Mouse (Mus musculus) T-helper 17 cell (primary cell): ENCODE measurements around the gene Sptlc3.

Experiments used
- in situ Hi-C, 2 experiments: fragments of 300-600 bp; cut with MboI, MseI; formaldehyde crosslinking; loops; 1 replicate in 1 of 2; 2 replicates in 1 of 2; pipeline ENCODE4 v1.15.1; 2025; ENCODE audit warnings: high pct_unique_total_duplicates in 2 of 2

The Sptlc3 gene

DNA sequence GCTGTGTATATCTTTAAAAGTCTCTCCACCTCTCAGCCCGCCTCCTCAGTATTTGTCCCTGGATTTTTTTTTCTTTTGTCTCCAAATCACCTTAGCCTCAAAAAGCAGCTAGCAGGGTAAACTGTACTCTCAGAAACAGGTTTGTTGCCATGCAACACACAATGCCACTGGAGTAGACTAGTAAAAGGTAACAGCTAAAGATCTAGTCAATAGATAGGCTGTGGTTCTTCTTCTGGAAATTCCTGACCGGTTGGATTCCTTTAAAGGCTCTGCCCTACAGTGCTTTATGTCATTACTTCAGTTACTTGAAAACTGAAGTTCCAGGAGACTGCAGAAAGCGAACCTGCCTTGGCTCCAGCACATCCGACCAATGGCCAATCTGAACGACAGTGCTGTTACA lies at the start of gene Sptlc3:
Gene Sptlc3, plus strand, starts transcription at position 78 of the 400 bp plus-strand sequence.
- in situ Hi-C loops: no loop called here

DNA sequence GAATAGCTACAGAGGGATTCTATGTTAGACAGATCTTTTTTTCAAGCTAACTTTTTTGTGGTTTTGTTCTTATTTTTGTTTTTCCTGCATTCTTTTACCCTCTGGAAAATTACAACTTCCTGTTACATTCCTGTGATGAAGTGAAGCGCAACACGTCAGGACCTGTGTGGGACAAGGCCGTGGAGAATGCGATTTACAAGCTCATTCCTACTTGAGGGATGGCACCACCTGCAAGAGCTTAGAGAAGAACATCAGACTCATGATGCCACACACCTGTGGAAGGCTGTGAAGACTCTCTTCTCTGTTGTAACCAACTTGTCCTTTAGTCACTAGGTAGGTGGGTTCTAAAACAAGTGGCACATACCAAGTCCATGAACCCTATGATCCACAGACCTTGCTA lies 26.0 kb upstream of the Sptlc3 start:
- in situ Hi-C loops: no loop called here

DNA sequence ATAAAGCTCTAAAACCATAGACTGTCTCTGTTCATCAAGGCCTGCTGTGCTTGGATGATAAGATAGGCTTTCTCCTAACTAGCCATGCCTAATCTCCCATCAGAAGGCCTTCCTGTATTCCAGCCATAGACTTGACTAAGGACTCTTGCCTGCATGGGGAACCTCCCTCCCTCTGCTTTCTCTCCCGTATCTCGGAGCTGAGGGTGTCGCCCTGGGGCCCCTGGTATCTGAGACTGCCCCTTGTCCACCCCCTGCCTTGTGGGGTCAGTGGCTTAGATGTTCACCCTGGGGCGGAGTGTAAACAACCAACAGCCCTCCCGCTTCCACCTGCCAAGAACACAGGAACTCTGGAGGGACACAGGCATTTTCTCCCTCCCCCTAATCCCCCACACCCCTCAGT lies 5.0 kb upstream of the Sptlc3 start:
- in situ Hi-C loops: no loop called here

GRCm38 (mm10) chr2:139494629-139495028 lies 916 bp downstream of the Sptlc3 start:
- in situ Hi-C loops: no loop called here

DNA sequence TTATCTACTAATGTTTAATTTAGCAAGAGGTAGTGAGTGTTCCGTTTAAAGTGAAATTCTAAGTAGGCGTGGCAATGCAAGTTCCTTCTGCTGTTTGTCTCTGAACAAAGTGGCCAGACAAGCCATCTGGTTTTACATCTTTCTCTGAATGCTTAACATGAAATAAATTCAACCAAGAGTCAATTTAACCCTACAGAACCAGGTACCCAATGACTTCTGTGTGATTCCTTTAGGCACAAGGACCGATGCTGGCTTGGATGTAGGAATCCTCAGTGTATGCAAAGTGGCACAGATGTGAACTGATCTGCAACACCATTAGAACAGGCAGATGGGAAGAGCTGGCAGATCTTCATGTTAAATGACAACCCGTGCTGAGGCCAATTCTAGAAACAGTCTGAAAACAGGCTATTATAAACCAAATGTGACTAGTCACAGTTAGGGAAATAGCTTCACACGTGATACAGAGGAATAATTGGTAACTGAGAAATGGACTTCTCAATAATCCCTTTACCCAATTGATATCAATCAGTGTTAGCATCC lies 68.3 kb downstream of the Sptlc3 start:
- in situ Hi-C loops: loop anchor here in 1 of 2 experiments (10.0 kb wide), 1 partner anchor 1003 kb away; no protein-coding TSS in a partner anchor

DNA sequence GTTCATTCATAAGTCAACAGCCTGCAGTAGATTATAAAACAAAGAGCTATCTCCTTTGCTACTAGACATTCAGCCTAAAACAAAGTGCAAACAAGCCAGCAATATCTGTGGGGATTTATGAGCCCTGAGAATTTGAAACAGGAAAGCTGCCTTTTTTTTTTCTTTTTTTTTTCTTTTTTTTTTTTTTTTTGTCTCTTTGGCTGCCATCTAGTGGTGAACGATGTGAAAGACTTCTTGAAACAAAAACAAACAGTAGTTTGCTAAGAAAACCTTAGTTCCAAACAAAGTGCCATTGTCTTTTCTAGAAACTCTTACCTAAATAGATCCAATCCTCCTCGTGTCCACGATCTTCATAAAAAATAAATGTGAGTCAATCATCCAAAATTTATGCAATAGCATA lies 85.6 kb downstream of the Sptlc3 start:
- in situ Hi-C loops: loop anchor here (5.0 to 10.0 kb wide), 3 partner anchors 194 to 1534 kb away; no protein-coding TSS in a partner anchor

- in situ Hi-C loops: loop anchor here in 1 of 2 experiments (5.0 kb wide), 1 partner anchor 200 kb away; no protein-coding TSS in a partner anchor
Measured at GRCm38 (mm10) chr2:139582766-139583165, 89.1 kb downstream of the Sptlc3 start.

DNA sequence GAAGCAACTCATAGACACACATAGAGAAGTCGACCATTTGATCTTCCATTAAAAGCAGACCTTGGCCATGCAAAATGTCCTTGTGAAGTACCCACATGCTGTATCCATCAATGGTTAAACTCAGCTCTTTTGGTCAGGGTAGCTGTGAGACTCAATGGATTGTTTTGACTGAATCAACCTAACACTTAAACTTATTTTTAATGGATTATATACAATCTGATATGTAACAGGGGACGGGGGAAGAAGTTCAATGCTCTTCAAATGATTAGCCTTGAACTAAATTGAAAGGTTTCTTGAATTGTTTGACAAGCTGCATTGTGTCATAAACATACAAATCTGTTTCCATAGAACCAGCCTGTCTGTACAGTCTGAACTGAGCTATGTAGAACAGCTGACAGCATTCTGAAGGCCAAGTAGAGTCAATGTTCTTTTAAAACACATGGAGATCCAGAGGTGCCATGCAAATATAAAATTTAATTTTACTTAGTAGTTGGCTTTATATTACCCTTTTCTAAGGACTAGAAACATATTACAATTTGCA lies 94.0 kb downstream of the Sptlc3 start:
- in situ Hi-C loops: no loop called here

GRCm38 (mm10) chr2:139589905-139590304 lies 96.2 kb downstream of the Sptlc3 start:
- in situ Hi-C loops: loop anchor here in 1 of 2 experiments (10.0 kb wide), 1 partner anchor 385 kb away; no protein-coding TSS in a partner anchor

DNA sequence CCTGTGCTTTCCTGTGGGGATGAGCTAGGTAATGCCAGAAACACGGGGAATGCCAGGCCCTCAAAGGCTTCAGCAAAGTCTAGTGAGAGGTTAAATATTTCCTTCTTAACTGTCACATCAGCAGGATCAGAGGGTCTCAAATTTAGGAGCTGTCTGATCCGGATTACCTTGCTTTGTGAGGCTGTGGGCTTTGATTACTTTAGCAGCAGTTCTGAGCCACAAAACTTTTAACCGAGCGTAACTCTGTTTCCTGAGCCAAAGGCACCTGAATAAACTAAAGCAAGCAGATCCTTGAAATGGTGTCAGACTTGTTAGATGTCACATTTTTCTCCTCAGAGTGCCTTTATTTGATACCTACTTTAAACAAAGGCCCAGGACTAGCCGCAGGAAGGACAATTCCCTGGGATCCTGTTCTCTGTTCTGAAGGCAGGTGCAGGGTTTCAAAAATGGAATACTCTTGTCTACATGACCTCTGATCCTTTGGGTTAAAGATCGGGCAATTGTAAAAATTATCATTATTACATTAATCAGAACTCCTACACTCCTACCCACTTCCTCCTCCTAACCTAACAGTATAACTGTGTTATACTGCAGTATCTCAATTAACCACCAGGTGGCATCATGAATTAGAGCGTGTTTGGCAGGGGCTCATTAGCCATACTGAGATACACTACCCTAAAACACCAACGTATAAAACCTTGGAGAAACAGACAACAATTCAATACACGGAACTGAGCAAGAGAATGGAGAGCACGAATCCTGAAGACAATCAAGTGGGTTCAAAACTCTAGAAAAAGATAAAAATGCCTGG lies 97.4 kb downstream of the Sptlc3 start:
- in situ Hi-C loops: loop anchor here in 1 of 2 experiments (10.0 kb wide), 1 partner anchor 384 kb away; no protein-coding TSS in a partner anchor

DNA sequence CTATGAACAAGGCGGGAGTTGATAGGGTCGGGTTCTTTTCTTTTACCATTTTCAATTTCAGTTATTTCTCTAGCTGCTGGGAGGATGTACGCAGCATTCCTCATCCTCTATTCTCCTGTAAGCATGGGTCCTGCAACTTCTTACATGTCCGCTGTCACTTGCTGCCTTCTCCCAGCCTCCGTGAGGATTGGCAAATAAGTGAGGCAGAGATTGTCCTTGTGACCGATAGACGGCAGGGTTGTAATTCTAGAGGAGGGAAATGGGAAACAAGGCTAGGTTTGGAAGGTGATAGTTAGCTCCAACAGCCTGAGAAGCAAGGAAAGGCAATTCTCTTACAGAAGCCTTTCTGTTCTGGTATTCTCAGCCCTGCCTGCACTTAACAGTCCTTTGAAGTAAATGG lies 98.4 kb downstream of the Sptlc3 start:
- in situ Hi-C loops: loop anchor here in 1 of 2 experiments (10.0 kb wide), 1 partner anchor 383 kb away; no protein-coding TSS in a partner anchor

GRCm38 (mm10) chr2:139597229-139597628 lies 103.5 kb downstream of the Sptlc3 start:
- in situ Hi-C loops: loop anchor here (5.0 to 10.0 kb wide), 2 partner anchors 125 to 378 kb away; no protein-coding TSS in a partner anchor

GRCm38 (mm10) chr2:139601543-139602194 lies 108.0 kb downstream of the Sptlc3 start:
- in situ Hi-C loops: loop anchor here in 1 of 2 experiments (10.0 kb wide), 1 partner anchor 123 kb away; no protein-coding TSS in a partner anchor

DNA sequence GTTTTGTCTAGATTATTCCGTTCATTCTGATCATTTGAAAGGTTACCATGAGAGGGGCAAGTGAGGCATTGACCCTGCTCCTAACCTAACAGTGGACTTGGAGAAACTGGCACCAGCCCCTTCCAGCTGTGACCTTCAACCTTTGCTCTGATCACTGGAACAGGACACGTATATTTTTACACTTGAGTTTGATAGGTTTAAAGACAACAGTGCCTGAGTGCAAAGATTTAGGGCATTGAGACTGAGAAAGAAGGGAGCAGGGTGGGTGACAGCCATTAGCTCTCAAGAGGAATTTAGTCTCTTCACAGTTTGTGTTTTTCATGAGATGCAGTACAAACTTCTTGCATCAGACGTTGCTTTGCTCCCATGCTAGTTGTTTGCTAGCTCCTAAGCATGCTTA lies 114.5 kb downstream of the Sptlc3 start:
- in situ Hi-C loops: loop anchor here in 1 of 2 experiments (10.0 kb wide), 1 partner anchor 117 kb away; no protein-coding TSS in a partner anchor

GRCm38 (mm10) chr2:139608810-139609209 lies 115.1 kb downstream of the Sptlc3 start:
- in situ Hi-C loops: loop anchor here in 1 of 2 experiments (10.0 kb wide), 1 partner anchor 116 kb away; no protein-coding TSS in a partner anchor

DNA sequence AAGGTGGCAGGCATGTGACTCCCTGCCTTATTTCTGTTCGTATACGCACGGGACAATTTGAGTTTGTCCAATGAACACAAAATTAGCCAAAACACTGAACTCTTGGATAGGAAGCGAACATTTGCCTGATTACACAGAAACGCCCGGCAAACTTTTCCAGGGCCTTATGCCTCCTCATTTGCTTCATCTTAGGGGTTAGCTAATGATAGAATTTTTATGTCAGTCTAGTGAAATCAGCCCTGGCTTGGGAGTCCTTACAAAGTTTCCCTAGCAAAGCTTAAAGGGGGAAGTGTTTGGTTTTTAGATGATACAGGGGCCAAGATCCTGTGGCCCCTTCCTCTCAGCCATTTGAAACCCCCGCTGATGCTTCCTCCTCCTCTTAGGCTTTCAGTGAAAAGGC lies 115.5 kb downstream of the Sptlc3 start:
- in situ Hi-C loops: loop anchor here in 1 of 2 experiments (10.0 kb wide), 1 partner anchor 116 kb away; no protein-coding TSS in a partner anchor

DNA sequence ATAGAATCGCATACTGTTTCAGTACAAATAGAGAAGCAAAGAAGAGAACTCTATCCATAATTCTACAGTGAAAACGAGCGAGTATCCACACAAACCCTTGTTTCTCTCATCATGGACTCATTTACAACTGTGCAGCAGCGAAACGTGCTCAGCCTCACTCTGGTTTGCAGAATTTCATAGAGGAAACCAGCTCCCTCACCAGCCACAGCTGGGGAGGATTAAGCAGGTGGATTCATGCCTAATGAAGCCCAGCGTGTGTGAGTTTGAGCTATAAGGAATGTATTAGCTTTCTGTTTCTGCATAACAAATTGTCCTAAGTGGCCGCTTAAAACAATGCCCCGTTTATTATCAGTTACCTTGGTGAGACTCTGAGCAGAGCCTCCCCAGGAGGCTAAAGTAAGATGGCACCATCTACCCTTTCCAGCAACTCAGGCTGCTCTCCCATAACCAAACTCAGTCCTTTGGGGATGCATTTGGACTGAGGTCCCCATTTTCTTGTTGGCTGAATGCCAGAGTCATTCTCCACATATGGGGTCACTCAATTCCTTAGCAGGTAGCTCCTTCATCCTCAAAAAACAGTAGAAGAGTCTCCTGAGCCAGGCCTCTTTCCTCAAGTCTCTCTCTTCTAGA lies 116.1 kb downstream of the Sptlc3 start:
- in situ Hi-C loops: loop anchor here in 1 of 2 experiments (10.0 kb wide), 1 partner anchor 115 kb away; no protein-coding TSS in a partner anchor

- in situ Hi-C loops: no loop called here
Measured at GRCm38 (mm10) chr2:139612410-139613107, 118.8 kb downstream of the Sptlc3 start.

- in situ Hi-C loops: no loop called here
Measured at GRCm38 (mm10) chr2:139626496-139626895, 132.8 kb downstream of the Sptlc3 start.

DNA sequence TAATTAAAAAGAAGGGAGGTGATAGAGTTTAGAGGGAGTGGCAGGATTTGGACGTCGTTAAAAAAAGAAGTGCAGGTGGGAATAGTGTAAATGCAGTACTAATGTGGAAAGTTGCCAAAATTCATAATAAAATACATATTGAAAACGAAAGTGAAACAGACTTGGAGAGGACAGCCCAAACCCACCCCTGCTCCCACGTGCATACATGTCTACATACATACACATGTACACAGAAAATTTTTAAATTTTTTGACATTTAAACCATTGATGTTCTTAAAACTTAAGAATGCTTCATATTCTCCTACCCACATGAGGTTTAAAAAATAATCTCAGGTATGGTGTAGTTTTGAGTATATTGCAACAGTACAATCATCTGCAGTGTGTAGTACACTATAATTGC lies 135.0 kb downstream of the Sptlc3 start:
- in situ Hi-C loops: no loop called here
